22 mouse cellular contexts compared by ENCODE assay signal in the genomic region with DNA sequence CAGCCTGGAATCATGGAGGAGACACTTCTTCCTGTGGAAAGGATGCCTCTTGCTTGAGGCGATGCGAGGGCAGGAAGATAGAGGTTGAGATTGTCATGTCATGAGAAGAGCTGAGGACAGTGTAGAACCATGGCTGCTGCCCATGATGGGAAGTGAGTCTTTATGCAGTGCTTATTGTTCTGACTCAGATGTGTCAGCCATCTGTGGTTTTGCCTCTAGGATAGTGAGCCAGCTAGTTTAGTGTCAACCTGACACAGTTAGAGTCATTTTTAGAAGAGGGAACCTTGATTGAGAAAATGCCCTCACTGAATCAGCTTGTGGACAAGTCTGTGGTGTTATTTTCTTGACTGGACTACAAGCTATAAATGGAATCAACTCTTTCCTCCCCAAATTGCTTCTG.
DNase-seq lines count a peak whose midpoint lies in the region; ATAC-seq lines count a peak whose summit lies in the region.
"Had no signal": no experiment of that assay in that cellular context is flagged by ENCODE, and none has a peak within 500 bp of the region (broad histone marks: within the 10 kb centered on the region; RNA-seq: fewer than 3 reads in every experiment).

No protein-coding gene starts in this region.

- peak overlapping the region; percentile 57 for H3K27ac ChIP-seq in macrophage
- no peak overlapping the region for H3K27ac ChIP-seq in kidney, embryonic 14.5 days (ENCODE audit: low read depth, low read length)
- H3K27ac ChIP-seq: embryonic facial prominence, embryonic 13.5 days; embryonic facial prominence, embryonic 15.5 days; forebrain, embryonic 13.5 days; forebrain, embryonic 15.5 days had no signal

- H3K79me2 ChIP-seq in macrophage (ENCODE audit: inconsistent target) = no peaks in the 10 kb centered on the region

- H3K4me3 ChIP-seq in macrophage (ENCODE audit: inconsistent target) = no peak overlapping the region
- no peak overlapping the region for H3K4me3 ChIP-seq in kidney, embryonic 14.5 days (ENCODE audit: low read length)
- H3K4me3 ChIP-seq: embryonic facial prominence, embryonic 13.5 days; embryonic facial prominence, embryonic 15.5 days; forebrain, embryonic 13.5 days; forebrain, embryonic 15.5 days had no signal

- H3K4me1 ChIP-seq in kidney, embryonic 14.5 days (ENCODE audit: control insufficient read depth, insufficient read depth, low read length) = no peaks in the 10 kb centered on the region

- H3K27me3 ChIP-seq in kidney, embryonic 14.5 days (ENCODE audit: control insufficient read depth, insufficient read depth, low read length) = no peaks in the 10 kb centered on the region
- H3K27me3 ChIP-seq: embryonic facial prominence, embryonic 15.5 days had no signal

- no peaks in the 10 kb centered on the region for H3K36me3 ChIP-seq in macrophage (ENCODE audit: inconsistent target)
- H3K36me3 ChIP-seq in kidney, embryonic 14.5 days (ENCODE audit: control insufficient read depth, insufficient read depth, low read length) = no peaks in the 10 kb centered on the region
- H3K36me3 ChIP-seq: embryonic facial prominence, embryonic 13.5 days; embryonic facial prominence, embryonic 15.5 days; forebrain, embryonic 15.5 days; G1E had no signal

- H3K4me2 ChIP-seq in kidney, embryonic 14.5 days (replicated peaks; ENCODE audit: low read depth, low read length) = no peak overlapping the region
- H3K4me2 ChIP-seq: embryonic facial prominence, embryonic 13.5 days; embryonic facial prominence, embryonic 15.5 days; forebrain, embryonic 13.5 days; forebrain, embryonic 15.5 days had no signal

- WGBS in macrophage (ENCODE audit: missing documents) = 79% methylated on average over 2 of the region's 2 CpGs
- WGBS in kidney, embryonic 14.5 days = 97% methylated on average over 2 of the region's 2 CpGs

- no peak overlapping the region for H3K9ac ChIP-seq in kidney, embryonic 14.5 days (ENCODE audit: low read depth, low read length)
- H3K9ac ChIP-seq: embryonic facial prominence, embryonic 13.5 days; embryonic facial prominence, embryonic 15.5 days; forebrain, embryonic 13.5 days; forebrain, embryonic 15.5 days; forebrain, postnatal 0 days had no signal

- ATAC-seq in frontal cortex, adult (ENCODE audit: low TSS enrichment) = peak; percentile 94
- ATAC-seq in kidney, embryonic 14.5 days (ENCODE audit: low FRiP score, low TSS enrichment) = no peak
- ATAC-seq: activated CD4-positive, CD25-positive, alpha-beta regulatory T cell, adult 4 months; forebrain, embryonic 13.5 days; forebrain, embryonic 15.5 days; forebrain, postnatal 0 days; Patski had no signal

- DNase-seq in frontal cortex, postnatal 36 days (ENCODE audit: low spot score in 2 of 2) = no peak
- peak; percentile 55 for DNase-seq in brain, adult 2 months (ENCODE audit: low read depth, low spot score)
- no peak for DNase-seq in lung, postnatal 14 days
- DNase-seq: adrenal gland, postnatal 10 days; adrenal gland, postnatal 25 days; cerebellum, adult 18-20 months; cerebellum, adult 8-10 months; cerebellum, adult 9-11 months; cerebellum, postnatal 14 days; cerebellum, postnatal 36 days; embryo, embryonic 11 days; forebrain, postnatal 0 days had no signal

- H3K9me3 ChIP-seq in kidney, embryonic 14.5 days (ENCODE audit: control insufficient read depth, low read length) = no peaks in the 10 kb centered on the region; the same call in 1 of the 2 replicates
- H3K9me3 ChIP-seq: embryonic facial prominence, embryonic 13.5 days; embryonic facial prominence, embryonic 15.5 days; forebrain, embryonic 13.5 days; forebrain, embryonic 15.5 days; G1E had no signal
